Mouse (Mus musculus): ENCODE data around the gene Tmem120a.

Gene Tmem120a

DNA sequence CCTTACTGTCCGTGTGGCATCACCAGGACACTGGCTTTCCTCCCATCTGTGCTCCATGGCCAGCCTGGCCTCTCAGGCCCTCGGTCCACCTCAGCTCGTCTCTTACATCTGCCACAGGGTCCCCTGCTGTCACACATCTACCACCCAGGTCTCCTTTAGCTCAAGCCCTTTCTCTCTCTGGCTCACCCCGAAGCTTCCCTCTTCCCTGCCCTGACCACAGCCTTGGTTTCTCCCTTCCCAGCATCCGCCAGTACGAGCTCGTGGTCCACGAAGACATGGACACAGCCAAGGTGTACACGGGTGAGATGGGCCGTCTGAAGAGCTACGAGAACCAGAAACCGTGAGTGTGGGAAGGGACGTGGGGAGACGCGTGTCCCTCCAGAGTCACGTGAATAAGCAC is 12.9 kb downstream of the Tmem120a start:
- DNase-seq (ENCODE audit: low spot score in 2 of 2), result no peak

DNA sequence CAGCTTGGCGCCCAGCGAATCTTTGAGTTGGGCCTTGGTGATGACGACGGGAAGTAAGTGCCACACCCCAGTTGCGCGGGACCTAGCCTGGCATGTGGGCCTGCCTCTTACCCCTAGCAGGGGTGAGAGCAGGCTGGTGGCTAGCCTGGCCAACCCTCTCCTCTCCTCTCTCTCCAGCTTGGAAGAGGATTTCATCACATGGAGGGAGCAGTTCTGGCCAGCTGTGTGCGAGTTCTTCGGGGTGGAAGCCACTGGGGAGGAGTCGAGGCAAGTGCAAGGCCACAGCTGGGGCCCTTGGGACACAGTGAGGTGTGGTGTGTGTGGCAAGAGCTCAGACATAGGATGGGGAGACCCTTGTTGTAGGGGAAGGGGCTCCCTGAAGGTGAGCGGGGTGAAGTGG is 13.3 kb downstream of the Tmem120a start:
- DNase-seq (ENCODE audit: low spot score in 2 of 2), result no peak

DNA sequence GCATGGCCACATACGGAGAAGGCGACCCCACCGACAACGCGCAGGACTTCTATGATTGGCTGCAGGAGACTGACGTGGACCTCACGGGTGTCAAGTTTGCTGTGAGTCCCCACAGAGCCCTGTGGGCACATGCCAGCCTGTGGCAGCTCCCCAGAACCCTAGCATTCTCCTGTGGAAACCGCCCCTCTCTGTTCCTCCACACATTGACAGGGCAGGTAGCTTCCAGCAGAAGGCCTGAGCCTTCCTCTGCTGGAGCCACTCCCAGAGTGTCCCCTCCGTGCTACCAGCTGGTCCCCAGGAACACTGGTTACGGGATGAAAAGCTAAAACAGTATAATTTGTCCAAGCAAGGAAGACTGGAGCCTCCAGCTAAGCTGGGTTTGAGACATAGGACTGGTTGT is 14.0 kb downstream of the Tmem120a start:
- DNase-seq (ENCODE audit: low spot score in 2 of 2), result no peak

DNA sequence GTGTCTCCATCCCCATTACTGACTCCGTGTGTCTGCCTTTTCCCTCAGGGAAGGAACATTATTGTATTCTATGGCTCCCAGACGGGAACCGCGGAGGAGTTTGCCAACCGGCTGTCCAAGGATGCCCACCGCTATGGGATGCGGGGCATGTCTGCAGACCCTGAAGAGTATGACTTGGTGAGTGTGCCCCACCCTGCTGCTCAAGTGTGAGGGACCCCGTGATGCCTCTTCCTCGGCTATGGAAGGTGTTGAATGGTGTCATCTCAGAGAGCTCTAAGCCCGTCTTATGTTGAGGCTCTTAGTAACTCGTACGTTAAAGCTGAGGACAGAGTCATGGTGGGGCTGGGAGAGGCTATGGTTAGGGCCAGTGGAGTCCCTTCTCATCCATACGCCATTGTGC is 14.9 kb downstream of the Tmem120a start:
- no peak for DNase-seq (ENCODE audit: low spot score in 2 of 2)

DNA sequence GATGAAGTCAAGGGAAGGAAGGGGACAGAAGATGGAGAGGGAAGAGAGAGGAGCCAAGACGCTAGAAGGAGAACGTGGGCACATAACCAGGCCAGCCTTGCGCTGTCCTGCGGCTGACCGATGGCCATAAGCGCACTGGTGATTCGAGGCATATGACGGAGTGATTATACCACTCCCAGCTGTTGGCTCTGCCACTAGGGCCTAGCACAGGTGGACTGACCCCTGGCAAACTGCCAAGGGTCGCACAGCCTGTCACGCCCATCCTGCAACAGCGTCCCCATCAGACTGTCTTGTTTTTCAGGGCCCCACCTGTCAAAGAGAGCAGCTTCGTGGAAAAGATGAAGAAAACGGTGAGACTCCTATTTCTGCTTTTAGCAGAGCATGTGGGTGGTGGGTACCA is 15.9 kb downstream of the Tmem120a start:
- no peak for DNase-seq (ENCODE audit: low spot score in 2 of 2)

DNA sequence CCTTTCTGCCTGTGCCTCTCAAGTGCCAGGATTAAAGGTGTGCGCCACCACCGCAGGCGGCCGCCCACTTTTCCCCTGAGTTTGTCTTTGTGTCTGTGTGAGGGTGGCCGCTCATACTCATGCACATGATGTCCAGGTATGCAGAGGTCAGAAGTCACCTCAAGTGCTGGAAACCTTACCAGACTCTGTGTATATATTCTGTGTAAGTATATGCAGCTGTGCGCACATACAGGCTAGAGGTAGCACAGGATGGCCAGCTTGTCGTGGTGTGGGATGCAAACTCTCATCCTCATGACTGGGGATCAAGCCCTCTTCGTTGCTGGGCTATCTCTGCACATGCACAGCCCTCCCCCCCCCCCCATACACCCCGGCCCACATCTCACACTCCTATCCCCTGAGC is 16.4 kb downstream of the Tmem120a start:
- DNase-seq (ENCODE audit: low spot score in 2 of 2), result no peak

DNA sequence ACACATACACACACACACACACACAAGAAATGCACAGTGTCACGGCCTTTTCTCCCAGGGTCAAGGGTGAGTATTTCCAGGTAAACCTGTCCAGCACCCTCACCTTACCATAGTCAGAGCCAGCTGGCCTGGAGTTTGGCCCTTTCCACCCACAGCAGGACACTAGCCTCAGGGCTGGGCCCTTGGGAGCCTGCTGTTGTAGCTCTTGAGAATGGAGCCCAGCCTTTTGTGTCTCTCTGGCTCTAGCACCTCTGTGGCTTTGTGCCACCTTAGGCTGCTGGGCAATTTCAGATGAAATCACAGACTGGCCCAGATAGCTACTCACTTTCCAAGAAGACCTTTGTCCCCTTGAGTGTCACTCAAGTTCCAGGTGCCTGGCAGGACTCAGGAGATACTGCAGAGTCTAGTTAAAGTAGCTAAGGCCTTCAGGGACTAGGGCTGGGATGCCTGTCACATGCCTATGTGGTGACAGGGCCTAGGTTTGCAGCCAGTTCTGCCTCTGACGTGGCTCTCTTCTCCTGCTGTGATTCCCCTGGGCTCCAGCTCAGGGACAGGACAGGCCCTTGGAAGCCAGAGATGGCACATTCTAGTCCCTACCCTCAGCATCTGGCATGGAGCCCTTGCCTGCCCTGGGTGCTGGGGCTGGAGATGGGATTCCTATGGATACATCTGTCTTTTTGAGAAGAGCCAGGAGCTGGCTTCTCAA is 17.5 kb downstream of the Tmem120a start:
- DNase-seq (ENCODE audit: low spot score in 2 of 2), result no peak

DNA sequence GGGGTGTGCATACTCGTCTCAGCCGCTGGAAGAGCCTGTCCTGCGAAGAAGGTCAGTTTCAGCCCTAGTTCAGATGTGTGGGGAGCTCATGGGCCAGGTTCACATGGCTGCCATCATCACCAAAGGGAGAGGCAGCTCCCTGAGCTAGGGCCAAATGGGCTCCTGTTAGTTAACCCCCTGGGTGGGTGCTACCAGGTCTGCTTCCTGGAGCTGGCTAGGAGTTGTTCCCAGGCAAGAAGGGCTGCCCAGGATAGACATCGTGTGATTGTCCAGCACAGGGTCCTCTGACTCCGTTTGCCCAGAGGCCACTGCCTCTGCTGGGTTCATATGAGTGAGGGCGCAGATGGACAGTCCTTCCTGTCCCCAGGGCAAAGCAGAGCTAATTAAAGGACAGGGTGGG is 18.3 kb downstream of the Tmem120a start:
- no peak for DNase-seq (ENCODE audit: low spot score in 2 of 2)

DNA sequence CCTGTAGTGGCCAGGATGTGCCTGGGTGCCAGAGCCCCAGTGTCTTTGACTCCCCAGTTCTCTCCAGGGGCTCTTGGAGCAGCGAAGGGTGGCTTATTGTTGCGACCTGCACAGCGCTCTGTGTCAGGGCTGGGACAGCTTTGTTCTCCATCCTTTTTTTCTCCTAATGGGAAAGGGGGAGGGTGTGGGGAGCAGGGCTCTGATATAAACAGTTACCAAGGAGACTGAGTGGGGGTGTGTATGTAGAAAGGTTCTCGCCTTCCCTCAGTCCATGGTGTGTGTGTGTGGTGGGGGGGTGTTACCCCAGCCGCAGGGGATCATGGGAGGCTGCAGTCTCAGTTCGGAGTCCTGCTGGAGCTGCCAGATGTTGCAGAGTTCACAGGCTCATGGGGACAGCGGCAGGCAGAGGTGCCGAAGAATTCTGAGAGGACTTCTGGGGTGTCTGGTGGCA is 18.8 kb downstream of the Tmem120a start:
- DNase-seq (ENCODE audit: low spot score in 2 of 2), result peak; percentile 50 to 62

DNA sequence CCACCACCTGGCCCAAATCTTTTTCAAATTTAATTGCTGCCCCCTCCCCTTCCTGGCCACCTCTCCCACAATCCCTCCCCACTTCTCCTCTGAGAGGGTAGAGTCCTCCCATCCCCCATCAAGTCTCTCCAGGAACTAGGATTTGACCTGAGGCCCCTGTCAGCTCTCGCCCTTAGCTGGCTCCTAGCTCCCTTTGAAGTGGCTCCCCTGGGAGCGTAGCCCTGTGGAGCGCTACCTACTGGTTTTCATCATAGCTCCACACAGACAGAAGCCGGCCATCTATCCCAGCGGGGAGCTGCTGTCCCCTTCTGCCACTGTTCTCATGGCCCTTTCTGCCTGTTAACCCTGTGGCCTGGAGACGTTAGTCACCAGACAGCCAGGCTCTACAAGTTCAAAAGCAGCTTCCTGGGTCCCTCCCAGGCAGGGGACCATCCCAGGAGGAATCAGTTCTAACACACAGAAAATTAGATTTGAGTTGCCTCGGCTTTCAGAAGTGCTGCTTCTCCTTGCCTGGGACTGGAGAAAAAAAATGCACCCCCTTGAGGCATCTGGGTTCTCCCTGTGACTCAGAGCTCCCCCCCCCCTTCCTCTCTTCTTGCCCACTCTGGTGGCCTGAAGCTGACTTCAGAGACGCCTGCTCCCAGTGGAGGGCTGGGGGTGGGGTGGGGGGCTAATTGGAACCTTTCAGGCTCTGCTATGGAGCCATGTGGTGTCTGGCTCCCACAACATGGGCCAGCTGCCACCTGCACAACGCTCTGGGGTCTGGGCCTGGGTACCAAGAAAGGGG is 19.5 kb downstream of the Tmem120a start:
- DNase-seq (ENCODE audit: low spot score in 2 of 2), result no peak

DNA sequence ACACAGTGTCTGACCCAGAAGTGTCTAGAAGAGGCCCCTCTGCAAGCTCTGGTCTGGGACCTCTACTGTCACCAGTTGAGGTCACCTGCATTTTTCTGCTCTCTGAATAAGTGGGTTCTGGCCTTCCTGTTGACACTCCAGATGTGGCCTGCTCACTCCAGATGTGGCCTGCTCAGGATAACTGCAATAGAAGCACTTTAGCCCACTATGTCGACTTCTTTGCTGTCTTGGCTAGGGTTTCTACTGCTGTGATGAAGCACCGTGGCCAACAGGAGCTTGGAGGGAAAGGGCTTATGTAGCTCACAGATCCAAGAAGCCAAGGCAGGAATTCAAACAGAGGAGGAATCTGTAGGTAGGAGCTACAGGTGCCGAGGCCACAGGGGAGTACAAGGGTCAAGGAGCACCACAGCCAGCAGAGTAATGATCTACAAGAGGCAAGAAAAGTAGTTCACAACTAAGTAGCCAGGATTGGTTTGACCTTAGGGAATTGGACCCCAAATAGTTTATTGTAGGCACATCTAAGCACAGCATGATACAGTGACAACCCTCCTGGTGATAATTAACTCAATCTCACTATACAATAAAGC is 21.0 kb downstream of the Tmem120a start:
- no peak for DNase-seq (ENCODE audit: low spot score in 2 of 2)

DNA sequence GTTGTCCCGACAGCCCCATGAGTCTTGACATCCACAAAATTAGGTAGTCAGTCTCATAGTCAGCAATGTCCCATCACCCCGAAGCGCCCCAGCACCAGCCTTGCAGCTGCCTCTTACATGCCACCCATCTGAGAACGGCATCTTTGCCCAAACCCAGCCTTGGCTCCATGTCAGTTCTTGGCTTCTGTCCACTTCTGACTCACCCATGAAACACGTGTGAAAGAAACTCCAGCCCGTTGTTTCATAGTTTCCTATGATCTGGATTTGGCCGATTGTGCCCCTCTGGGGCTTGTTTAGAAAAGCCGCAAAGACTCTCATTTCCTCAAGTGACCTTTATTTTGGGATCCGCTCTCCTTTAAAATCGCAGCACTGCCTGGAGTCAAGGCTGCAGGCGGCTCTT is 22.1 kb downstream of the Tmem120a start:
- peak; percentile 41 to 43 for DNase-seq (ENCODE audit: low spot score in 2 of 2)

DNA sequence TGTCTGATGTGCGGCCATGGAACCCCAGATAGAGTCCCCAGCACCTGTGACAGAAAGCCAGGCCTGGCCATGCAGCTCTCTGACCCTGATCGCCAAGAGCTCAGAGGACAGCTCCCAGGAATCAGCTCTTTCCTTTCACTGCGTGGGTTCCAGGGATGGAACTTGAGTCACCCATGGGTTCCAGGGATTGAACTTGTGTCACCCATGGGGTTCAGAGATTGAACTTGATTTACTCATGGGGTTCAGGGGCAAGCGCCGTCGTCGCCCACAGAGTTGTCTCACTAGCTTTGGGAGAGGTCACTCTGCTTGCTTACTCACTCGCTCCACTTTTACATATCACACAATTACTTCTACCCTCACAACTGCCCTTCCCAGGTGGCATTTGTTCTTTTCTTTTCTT is 23.2 kb downstream of the Tmem120a start:
- no peak for DNase-seq (ENCODE audit: low spot score in 2 of 2)

DNA sequence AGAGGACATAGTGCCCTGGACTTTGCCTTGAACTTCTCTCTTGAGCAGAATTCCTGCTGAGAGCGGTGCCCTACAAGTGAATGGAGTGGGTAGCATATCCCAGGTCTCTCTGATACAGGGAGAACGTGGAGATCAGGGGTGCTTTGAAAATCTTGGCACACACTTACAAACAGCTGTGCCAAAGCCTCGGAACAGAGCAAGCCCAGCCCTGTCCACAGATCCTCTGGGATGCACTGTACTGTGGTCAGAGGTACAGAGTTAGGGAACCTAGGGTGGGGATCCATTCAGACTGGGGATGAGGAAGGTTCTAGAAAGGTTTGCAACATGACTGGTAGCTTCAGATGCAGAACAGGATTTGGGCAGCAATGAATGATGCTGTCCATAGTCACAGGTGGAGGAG is 24.1 kb downstream of the Tmem120a start:
- DNase-seq (ENCODE audit: low spot score in 2 of 2), result no peak

DNA sequence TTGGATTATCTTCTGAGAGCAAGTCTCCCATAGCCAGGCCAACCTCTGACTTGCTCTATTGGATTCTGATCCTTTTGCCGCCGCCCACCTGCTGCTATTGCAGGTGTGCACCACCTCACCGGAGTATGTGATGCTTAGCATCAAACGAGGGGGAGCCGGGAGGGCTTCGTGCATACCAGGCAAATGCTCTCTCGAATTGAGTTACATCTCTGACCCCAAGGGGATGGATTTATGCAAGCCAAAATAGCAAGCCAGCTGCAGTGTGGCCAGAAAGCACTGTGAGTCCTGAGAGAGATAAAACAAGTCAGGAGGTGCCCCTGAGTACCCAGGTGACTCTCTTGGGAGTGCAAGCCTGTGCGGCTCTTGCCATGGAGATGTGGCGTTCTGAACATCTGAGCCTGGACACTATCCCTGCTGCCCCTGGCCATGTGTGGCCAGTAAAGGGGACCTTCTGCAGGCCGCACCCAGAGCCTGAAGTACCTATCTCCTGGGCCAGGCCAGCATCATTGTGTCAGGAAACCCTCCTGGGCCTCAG is 24.6 kb downstream of the Tmem120a start:
- DNase-seq (ENCODE audit: low spot score in 2 of 2), result no peak

DNA sequence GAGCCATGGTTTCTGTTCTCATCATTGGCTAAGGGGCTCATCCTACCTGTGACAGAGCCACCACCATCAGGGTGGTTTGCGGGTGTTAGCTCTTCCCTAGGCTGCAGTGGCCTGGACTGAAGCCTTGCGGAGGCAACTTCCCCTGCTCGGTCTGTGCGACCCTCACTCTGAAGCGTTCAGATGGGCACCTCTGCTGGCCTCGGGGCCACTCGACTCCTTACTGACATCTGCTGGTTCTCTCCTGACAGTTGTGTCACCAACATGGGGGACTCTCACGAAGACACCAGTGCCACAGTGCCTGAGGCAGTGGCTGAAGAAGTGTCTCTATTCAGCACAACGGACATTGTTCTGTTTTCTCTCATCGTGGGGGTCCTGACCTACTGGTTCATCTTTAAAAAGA is 28.6 kb downstream of the Tmem120a start:
- no peak for DNase-seq (ENCODE audit: low spot score in 2 of 2)

DNA sequence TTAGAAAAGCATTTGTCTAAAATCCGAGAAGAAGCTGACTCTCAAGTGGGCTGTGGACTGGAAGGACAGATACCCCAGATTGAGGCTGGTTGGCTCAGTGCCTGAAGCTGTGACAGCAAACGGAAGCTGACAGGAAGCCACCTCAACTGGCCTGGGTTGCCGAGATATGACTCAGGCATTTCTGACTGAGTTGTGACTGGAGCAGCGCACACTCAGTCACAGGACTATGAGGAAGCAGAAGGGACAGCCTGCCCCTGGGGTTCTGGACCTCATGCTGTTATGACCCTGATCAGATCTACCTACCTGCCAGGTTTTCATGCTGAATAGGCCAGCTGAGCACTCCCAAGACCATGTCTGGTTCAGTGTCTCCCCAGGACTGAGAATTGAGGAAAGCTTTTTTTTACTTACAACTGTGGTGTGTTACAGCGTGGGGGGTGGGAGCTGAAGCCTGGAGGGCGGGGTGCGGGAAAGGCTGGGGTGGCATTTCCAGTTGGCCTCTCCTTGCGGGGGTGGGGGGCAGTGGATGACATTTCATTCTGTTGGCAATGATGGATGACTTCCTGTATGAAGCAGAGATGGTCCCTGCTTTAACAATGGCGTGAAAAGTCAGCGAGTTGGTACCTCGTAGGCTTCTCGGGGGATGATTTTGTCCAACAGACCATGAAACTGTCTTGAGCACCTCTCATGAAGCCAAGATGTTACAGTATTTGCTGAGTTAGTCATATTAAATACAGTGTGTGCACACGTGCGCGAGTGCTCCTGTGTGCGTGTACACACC is 30.6 kb downstream of the Tmem120a start:
- peak; percentile 64 to 71 for DNase-seq (ENCODE audit: low spot score in 2 of 2)

DNA sequence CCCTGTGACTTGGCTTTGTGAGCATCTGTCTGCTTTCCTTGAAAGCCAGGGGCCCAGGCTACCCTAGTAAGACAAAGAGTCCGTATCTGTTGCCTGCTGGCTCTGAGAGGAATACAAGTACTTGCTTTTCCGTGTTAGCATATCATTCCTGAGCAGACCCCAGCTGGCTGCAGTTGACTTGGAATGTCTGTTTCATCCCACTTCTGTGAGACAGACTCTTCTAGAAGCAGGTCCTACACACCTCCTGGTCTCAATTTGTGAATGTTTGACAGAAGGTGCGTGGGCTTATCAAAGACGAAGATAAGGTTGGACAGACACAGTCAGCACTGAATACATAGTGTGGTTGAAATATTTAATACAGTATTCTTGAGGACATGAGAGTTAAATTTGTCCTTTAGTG is 31.4 kb downstream of the Tmem120a start:
- peak; percentile 69 for DNase-seq (ENCODE audit: low spot score in 2 of 2)

DNA sequence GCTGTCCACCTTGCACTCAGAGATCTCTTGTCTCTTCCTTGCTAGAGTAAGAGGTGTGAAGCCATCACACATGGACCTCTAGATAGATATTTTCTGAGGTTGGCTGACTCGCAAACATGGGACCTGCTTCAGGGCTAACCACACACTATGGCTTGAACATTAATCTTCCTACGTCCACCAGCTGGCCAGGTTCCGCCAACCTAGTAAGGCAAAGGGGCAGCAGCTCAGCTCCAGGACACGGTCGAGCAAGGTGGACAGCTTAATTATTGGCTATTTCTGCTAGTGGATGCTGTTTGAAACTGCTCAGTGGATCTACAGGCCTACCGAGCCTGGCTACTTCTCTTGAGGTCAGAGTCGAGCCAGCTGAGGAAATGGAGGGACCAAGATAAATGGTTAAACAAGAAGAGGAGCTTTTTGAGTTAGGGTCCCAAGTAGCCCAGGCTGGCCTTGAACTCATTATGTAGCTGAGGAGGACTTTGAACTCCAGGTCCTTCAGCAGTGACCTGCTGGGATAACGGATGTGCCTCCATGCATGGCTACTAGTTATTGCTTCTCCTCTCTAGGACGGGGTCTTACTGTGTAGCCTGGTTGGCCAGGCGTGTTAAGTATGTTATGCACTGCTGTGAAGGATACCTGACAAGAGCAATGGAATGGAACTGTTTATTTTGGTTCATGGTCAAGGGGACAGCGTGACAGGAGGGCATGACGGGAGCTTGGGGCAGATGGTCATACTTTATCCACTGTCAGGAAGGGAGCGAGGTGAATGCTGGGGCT is 32.5 kb downstream of the Tmem120a start:
- DNase-seq (ENCODE audit: low spot score in 2 of 2), result no peak

DNA sequence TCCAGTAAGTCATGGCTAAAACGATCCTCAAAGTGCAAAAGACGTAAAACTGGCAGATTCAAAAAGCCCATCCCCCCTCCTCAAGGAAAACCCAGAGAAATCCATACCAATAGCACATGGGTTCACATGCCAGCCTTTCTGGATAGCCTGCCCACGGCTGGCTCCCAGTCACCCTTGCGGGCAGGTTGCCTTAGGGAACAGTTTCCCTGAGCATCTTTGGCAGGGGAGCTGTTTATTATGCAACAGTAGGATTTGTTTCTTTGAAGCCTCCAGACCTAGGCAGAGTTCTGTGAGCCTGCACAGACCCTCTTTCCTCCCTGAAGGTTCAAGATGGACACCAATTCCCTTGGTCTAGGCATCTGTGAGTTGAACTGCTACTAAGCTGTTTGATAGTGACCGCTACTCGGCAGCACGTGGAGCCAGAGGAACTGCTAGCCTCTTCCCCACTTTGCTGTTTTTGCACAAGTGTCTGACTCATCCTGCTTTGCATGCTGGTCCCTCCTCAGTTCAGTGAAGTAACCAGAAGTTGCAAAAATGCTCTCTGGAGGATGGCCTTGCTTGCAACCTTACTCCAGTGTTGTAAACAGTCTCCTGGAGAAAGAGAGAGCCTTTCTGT is 33.5 kb downstream of the Tmem120a start:
- DNase-seq (ENCODE audit: low spot score in 2 of 2), result peak; percentile 56 to 58

DNA sequence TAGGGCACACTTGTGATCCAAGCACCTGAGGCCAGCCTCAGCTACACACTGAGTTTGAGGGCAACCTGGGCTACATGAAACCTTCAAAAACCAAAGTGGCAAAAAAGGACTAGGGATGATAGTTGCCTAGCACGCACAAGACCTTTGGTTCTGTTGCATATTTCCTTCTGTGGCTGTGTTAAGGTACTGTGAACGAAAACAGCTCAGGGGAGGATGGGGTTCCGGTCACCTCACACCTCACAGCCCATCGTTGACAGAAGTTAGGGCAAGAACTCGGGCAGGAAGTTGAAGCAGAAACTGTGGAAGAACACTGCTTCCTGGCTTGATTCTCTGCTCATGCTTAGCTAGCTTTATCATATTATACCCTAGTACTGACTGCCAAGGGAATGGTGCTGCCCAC is 34.5 kb downstream of the Tmem120a start:
- no peak for DNase-seq (ENCODE audit: low spot score in 2 of 2)

Data from right cerebral cortex, adult 2 months (tissue).